Mouse (Mus musculus) CH12.LX (cell line): ENCODE measurements at regions not wholly inside any gene's neighbourhood (a gene's known extent, or its start where the extent isn't known, plus 50 kb on each side); places are given as distances from the start of the nearest gene placed in this dataset.

Experiments used
- DNase-seq: peaks from one replicate; pipeline ENCODE4 v3.0.0-alpha.2; 2013; ENCODE audit errors: extremely low read depth
- H3K27ac ChIP-seq: 2 replicates; pipeline ENCODE4 v1.5.1; 2012; ENCODE audit warnings: low read depth, mild to moderate bottlenecking, control low read depth, moderate library complexity; ENCODE audit not compliant: insufficient read depth
- H3K27me3 ChIP-seq: replicated peaks from 2 replicates; pipeline ENCODE3; 2012; ENCODE audit warnings: inconsistent platforms
- H3K36me3 ChIP-seq, 2 experiments: replicated peaks in 1 of 2; 2 replicates each; pipeline versions ENCODE3 to v1.6.1; 2012; ENCODE audit warnings: inconsistent platforms in 1 of 2, low read length in 1 of 2, mild to moderate bottlenecking in 1 of 2, mixed read lengths in 1 of 2, moderate library complexity in 1 of 2; ENCODE audit not compliant: control insufficient read depth in 1 of 2, insufficient read depth in 1 of 2
- H3K4me1 ChIP-seq, 2 experiments: 2 replicates each; pipeline ENCODE4 v1.6.1; 2012; ENCODE audit warnings: inconsistent platforms in 1 of 2, moderate library complexity in 1 of 2; ENCODE audit not compliant: insufficient read depth in 2 of 2, control insufficient read depth in 1 of 2
- H3K4me2 ChIP-seq: 2 replicates; pipeline ENCODE4 v1.6.1; 2012; ENCODE audit warnings: low read depth, mild to moderate bottlenecking, control low read depth; ENCODE audit not compliant: poor library complexity, insufficient read depth, severe bottlenecking
- H3K4me3 ChIP-seq, 3 experiments: fragments of 150-350 bp in 1 of 3; sonication (generic) in 1 of 3; replicated peaks in 1 of 3; 2 replicates each; pipeline versions ENCODE3 to v1.5.1; 2011 to 2012; ENCODE audit warnings: low read depth in 2 of 3, low read length in 2 of 3, mild to moderate bottlenecking in 2 of 3, moderate library complexity in 2 of 3, control low read depth in 1 of 3, improper control_type of control experiment in 1 of 3, inconsistent platforms in 1 of 3, mixed read lengths in 1 of 3; ENCODE audit not compliant: poor library complexity in 1 of 3
- H3K79me2 ChIP-seq: replicated peaks from 2 replicates; pipeline ENCODE4 v1.6.1; 2012; ENCODE audit warnings: mild to moderate bottlenecking, moderate library complexity; ENCODE audit not compliant: control insufficient read depth, poor library complexity, insufficient read depth, severe bottlenecking; ENCODE audit errors: extremely low read depth
- H3K9ac ChIP-seq: 2 replicates; pipeline ENCODE4 v1.6.1; 2012; ENCODE audit warnings: low read depth, mild to moderate bottlenecking, control low read depth, moderate library complexity; ENCODE audit not compliant: insufficient read depth
- H3K9me3 ChIP-seq: replicated peaks from 2 replicates; pipeline ENCODE3; 2012; ENCODE audit warnings: low read length, inconsistent platforms, mixed read lengths
- BHLHE40 ChIP-seq: IDR thresholded peaks from 2 replicates; pipeline ENCODE4 v1.6.1; 2011; ENCODE audit warnings: mild to moderate bottlenecking, low read depth, low read length, improper control_type of control experiment
- CHD1 ChIP-seq: IDR thresholded peaks from 2 replicates; pipeline ENCODE4 v1.6.1; 2012; ENCODE audit warnings: low read depth, low read length, improper control_type of control experiment, inconsistent platforms
- CHD2 ChIP-seq: IDR thresholded peaks from 2 replicates; pipeline ENCODE4 v1.6.1; 2011; ENCODE audit warnings: low read length, improper control_type of control experiment
- CTCF ChIP-seq, 2 experiments: IDR thresholded peaks in 1 of 2; conservative IDR thresholded peaks in 1 of 2; 2 replicates each; pipeline ENCODE4 v1.5.1; 2011 to 2012; ENCODE audit warnings: low read depth in 2 of 2, low read length in 2 of 2, improper control_type of control experiment in 1 of 2, inconsistent platforms in 1 of 2, mild to moderate bottlenecking in 1 of 2, moderate library complexity in 1 of 2
- ELF1 ChIP-seq: IDR thresholded peaks from 2 replicates; pipeline ENCODE4 v1.6.1; 2014; ENCODE audit warnings: low read depth, mild to moderate bottlenecking, inconsistent platforms, low read length, improper control_type of control experiment
- GABPA ChIP-seq: IDR thresholded peaks from 2 replicates; pipeline ENCODE4 v1.6.1; 2012; ENCODE audit warnings: low read depth, low read length, improper control_type of control experiment, inconsistent platforms; ENCODE audit not compliant: insufficient replicate concordance
- HCFC1 ChIP-seq: IDR thresholded peaks from 2 replicates; pipeline ENCODE4 v1.6.1; 2012; ENCODE audit warnings: low read depth, mild to moderate bottlenecking, inconsistent platforms, low read length, improper control_type of control experiment
- IRF4 ChIP-seq: IDR thresholded peaks from 2 replicates; pipeline ENCODE4 v1.6.1; 2014; ENCODE audit warnings: low read depth, mild to moderate bottlenecking, inconsistent platforms, low read length, improper control_type of control experiment
- JUN ChIP-seq: IDR thresholded peaks from 2 replicates; pipeline ENCODE4 v1.6.1; 2011; ENCODE audit warnings: low read depth, mild to moderate bottlenecking, low read length, improper control_type of control experiment, moderate library complexity; ENCODE audit not compliant: insufficient read depth
- KAT2A ChIP-seq: IDR thresholded peaks from 2 replicates; pipeline ENCODE4 v1.6.1; 2012; ENCODE audit warnings: low read length, improper control_type of control experiment, inconsistent platforms; ENCODE audit not compliant: insufficient replicate concordance
- MAFK ChIP-seq: IDR thresholded peaks from 2 replicates; pipeline ENCODE4 v1.6.1; 2011; ENCODE audit warnings: low read length, improper control_type of control experiment; ENCODE audit not compliant: insufficient replicate concordance
- MAZ ChIP-seq: IDR thresholded peaks from 2 replicates; pipeline ENCODE4 v1.6.1; 2012; ENCODE audit warnings: low read depth, mild to moderate bottlenecking, inconsistent platforms, low read length, improper control_type of control experiment, moderate library complexity
- MEF2A ChIP-seq: IDR thresholded peaks from 2 replicates; pipeline ENCODE4 v1.6.1; 2014; ENCODE audit warnings: low read depth, mild to moderate bottlenecking, inconsistent platforms, low read length, improper control_type of control experiment, borderline replicate concordance
- MXI1 ChIP-seq: IDR thresholded peaks from 2 replicates; pipeline ENCODE4 v1.6.1; 2011; ENCODE audit warnings: mild to moderate bottlenecking, low read depth, low read length, improper control_type of control experiment
- MYC ChIP-seq: IDR thresholded peaks from 2 replicates; pipeline ENCODE4 v1.6.1; 2011; ENCODE audit warnings: low read depth, mild to moderate bottlenecking, improper control_type of control experiment, low read length
- PAX5 ChIP-seq: IDR thresholded peaks from 2 replicates; pipeline ENCODE4 v1.6.1; 2012; ENCODE audit warnings: low read length, inconsistent platforms, mixed read lengths
- POLR2A ChIP-seq: IDR thresholded peaks from 2 replicates; pipeline ENCODE4 v1.6.1; 2011; ENCODE audit warnings: low read depth, mild to moderate bottlenecking, improper control_type of control experiment, low read length
- SMC3 ChIP-seq: IDR thresholded peaks from 2 replicates; pipeline ENCODE4 v1.6.1; 2011; ENCODE audit warnings: low read depth, low read length, improper control_type of control experiment
- TBP ChIP-seq: conservative IDR thresholded peaks from 2 replicates; pipeline ENCODE4 v1.6.1; 2011; ENCODE audit warnings: low read depth, low read length, improper control_type of control experiment
- TCF12 ChIP-seq: IDR thresholded peaks from 2 replicates; pipeline ENCODE4 v1.6.1; 2014; ENCODE audit warnings: low read depth, mild to moderate bottlenecking, inconsistent platforms, low read length, improper control_type of control experiment
- USF1 ChIP-seq: IDR thresholded peaks from 2 replicates; pipeline ENCODE4 v1.6.1; 2014; ENCODE audit warnings: low read depth, mild to moderate bottlenecking, inconsistent platforms, low read length, improper control_type of control experiment
- USF2 ChIP-seq: conservative IDR thresholded peaks from 2 replicates; pipeline ENCODE4 v1.6.1; 2011; ENCODE audit warnings: low read depth, low read length, improper control_type of control experiment
- ZKSCAN1 ChIP-seq: IDR thresholded peaks from 2 replicates; pipeline ENCODE4 v1.6.1; 2012; ENCODE audit warnings: low read depth, inconsistent platforms, low read length, improper control_type of control experiment, borderline replicate concordance
- ZMIZ1 ChIP-seq: IDR thresholded peaks from 2 replicates; pipeline ENCODE4 v1.6.1; 2012; ENCODE audit warnings: low read depth, mild to moderate bottlenecking, inconsistent platforms, low read length, improper control_type of control experiment
- ZNF384 ChIP-seq: IDR thresholded peaks from 2 replicates; pipeline ENCODE4 v1.6.1; 2012; ENCODE audit warnings: low read depth, low read length, improper control_type of control experiment, inconsistent platforms
- dilution Hi-C: fragments of 300-500 bp; cut with MboI; formaldehyde crosslinking; loops from 2 replicates; pipeline ENCODE4 v1.14.3; 2020; ENCODE audit warnings: low sequenced_read_pairs; ENCODE audit not compliant: extremely low pct_unique_long_range_greater_than_20kb, extremely low pct_ligation_motif_present
- in situ Hi-C: fragments of 300-500 bp; cut with MboI; formaldehyde crosslinking; loops from 3 replicates; pipeline ENCODE4 v1.14.3; 2019; ENCODE audit warnings: low sequenced_read_pairs, low pct_ligation_motif_present, low pct_unique_long_range_greater_than_20kb, mixed read lengths

DNA sequence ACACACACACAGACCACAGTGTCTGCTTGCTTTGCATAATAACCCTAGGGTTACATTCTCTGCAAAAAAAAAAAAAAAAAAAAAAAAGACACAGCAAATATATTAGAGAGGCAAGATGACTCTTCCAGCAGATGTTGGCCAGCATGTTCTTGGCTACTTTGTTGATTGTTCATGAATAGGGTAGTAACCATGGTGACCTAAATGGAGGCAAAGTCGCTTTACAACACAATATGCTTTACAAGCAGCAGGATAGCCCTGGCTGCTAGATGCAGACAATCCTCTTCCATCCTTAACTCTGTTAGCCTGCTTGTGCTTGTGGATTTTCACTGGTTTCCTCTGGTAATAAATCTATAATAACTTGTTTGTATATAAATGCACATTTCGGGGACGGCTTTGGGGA lies 292.5 kb upstream of the Oprm1 start:
- Histone ChIP-seq H3K4me3 (no peak overlapping the region), H3K9me3 (no peaks in the 10 kb centered on the region), H3K4me1 (no peaks in the 10 kb centered on the region), H3K9ac (no peak overlapping the region), H3K36me3 (no peaks in the 10 kb centered on the region), H3K4me2 (no peak overlapping the region), H3K27me3 (no peaks in the 10 kb centered on the region), H3K79me2 (no peaks in the 10 kb centered on the region), H3K27ac (no peak overlapping the region)
- no peak for TF ChIP-seq ZMIZ1
- no peak for TF ChIP-seq KAT2A
- no peak for TF ChIP-seq USF2
- no peak for TF ChIP-seq ELF1
- no peak for TF ChIP-seq MYC
- no peak for TF ChIP-seq MXI1
- TF ChIP-seq TBP = no peak
- no peak for TF ChIP-seq GABPA
- no peak for TF ChIP-seq ZKSCAN1
- TF ChIP-seq CHD2 = no peak
- no peak for TF ChIP-seq HCFC1
- TF ChIP-seq MAFK = no peak
- DNase-seq = no peak
- dilution Hi-C loops = no loop called here
- in situ Hi-C loops = no loop called here

DNA sequence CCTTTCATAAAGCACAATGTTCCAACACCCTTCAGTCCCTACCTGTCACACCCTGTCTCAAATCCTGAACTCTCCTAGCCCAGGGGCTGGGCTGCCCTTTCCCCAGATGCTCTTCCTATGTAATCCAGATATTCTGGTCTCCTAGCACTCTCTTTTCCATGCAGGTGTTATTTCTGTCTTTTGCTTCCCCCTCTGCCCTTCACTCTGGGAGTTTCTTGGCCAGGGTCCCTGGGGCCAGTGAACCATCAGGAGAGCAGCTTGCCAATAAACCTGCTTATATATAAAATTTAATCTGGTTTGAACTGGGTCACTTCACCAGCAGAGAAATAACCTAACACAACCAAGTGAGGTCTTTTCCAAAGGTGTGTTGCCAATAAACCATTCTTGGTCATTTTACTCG lies 278.0 kb upstream of the Oprm1 start:
- no peak for DNase-seq
- no peaks in the 10 kb centered on the region for H3K27me3 ChIP-seq
- in situ Hi-C loops (no loop called here), dilution Hi-C loops (no loop called here)
- no peaks in the 10 kb centered on the region for H3K79me2 ChIP-seq
- no peaks in the 10 kb centered on the region for H3K4me1 ChIP-seq
- H3K4me3 ChIP-seq = no peak overlapping the region
- H3K9ac ChIP-seq = no peak overlapping the region
- no peaks in the 10 kb centered on the region for H3K9me3 ChIP-seq
- no peaks in the 10 kb centered on the region for H3K36me3 ChIP-seq
- H3K4me2 ChIP-seq = no peak overlapping the region
- no peak overlapping the region for H3K27ac ChIP-seq
- TF ChIP-seq USF1 = no peak
- TF ChIP-seq CHD1 = no peak
- no peak for TF ChIP-seq CHD2
- no peak for TF ChIP-seq USF2
- TF ChIP-seq MAFK = no peak
- TF ChIP-seq TCF12 = no peak
- TF ChIP-seq IRF4 = no peak
- TF ChIP-seq HCFC1 = no peak
- TF ChIP-seq BHLHE40 = no peak
- TF ChIP-seq MYC = no peak
- TF ChIP-seq MEF2A = no peak
- TF ChIP-seq MAZ = no peak
- TF ChIP-seq ZMIZ1 = no peak
- no peak for TF ChIP-seq POLR2A
- no peak for TF ChIP-seq JUN
- no peak for TF ChIP-seq PAX5
- no peak for TF ChIP-seq CTCF (conservative IDR thresholded peaks at IDR 0.05 in 1 of 2, IDR thresholded peaks at IDR 0.05 in 1 of 2; ENCODE audit: low read depth in 2 of 2, low read length in 2 of 2)
- no peak for TF ChIP-seq MXI1
- TF ChIP-seq ZNF384 = no peak
- no peak for TF ChIP-seq SMC3
